Mouse (Mus musculus) cortical plate, adult 2 months (tissue): ENCODE measurements around the gene Zfp382. TPM values are rescaled to one million over a fixed set of nuclear protein-coding genes. Genes with fewer than 3 reads are reported as not detected.
A peak's percentile ranks its signal among the peaks of the same experiment; 100 is the strongest.
"Not testable (repeated sequence)": the region's sequence is repeated elsewhere in the genome, so short reads cannot be mapped to it uniquely, and the experiment has no call there.

Experiments used
- H3K27ac ChIP-seq: fragments of 200-500 bp; 2 replicates; pipeline ENCODE4 v1.5.1; 2012; ENCODE audit warnings: low read length, control low read depth, inconsistent platforms; ENCODE audit not compliant: insufficient read depth
- H3K4me1 ChIP-seq: fragments of 200-500 bp; 2 replicates; pipeline ENCODE4 v1.6.1; 2011; ENCODE audit warnings: low read length; ENCODE audit not compliant: control insufficient read depth, insufficient read depth
- H3K4me3 ChIP-seq: fragments of 200-500 bp; 2 replicates; pipeline ENCODE4 v1.5.1; 2011; ENCODE audit warnings: mild to moderate bottlenecking, low read length, control low read depth; ENCODE audit not compliant: insufficient read depth
- CTCF ChIP-seq: fragments of 200-500 bp; IDR thresholded peaks from 2 replicates; pipeline ENCODE4 v1.5.1; 2011; ENCODE audit warnings: mild to moderate bottlenecking, control low read depth, low read length; ENCODE audit not compliant: insufficient read depth; ENCODE audit errors: extremely low read depth
- POLR2A ChIP-seq: fragments of 200-500 bp; IDR thresholded peaks from 2 replicates; pipeline ENCODE4 v1.6.1; 2011; ENCODE audit warnings: mild to moderate bottlenecking, low read length, control low read depth; ENCODE audit not compliant: insufficient read depth; ENCODE audit errors: extremely low read depth
- polyA plus RNA-seq: library from polyadenylated mRNA; depleted of rRNA; stranded (reverse); fragments of >200 nt; gene quantifications from 2 replicates; pipeline ENCODE4 v1.2.3, GENCODE M21; 2012

Gene Zfp382
- polyA plus RNA-seq, 1 experiment = 10.4 TPM

- Histone ChIP-seq H3K4me1 (peaks cover 14% of the 10 kb centered on the region), H3K4me3 (peak overlapping the region; percentile 90; the same call in 1 of the 2 replicates), H3K27ac (no peak overlapping the region)
- TF ChIP-seq CTCF = no peak
- no peak for TF ChIP-seq POLR2A
Measured at GRCm38 (mm10) chr7:30093918-30094415, 27.8 kb upstream of the Zfp382 start.

- H3K4me1 ChIP-seq = peaks cover 11% of the 10 kb centered on the region
- TF ChIP-seq POLR2A = peak; percentile 89
- TF ChIP-seq CTCF = no peak
- H3K27ac ChIP-seq = peak within 1 kb of the TSS; percentile 48
- H3K4me3 ChIP-seq = peak within 1 kb of the TSS; percentile 90
Measured at GRCm38 (mm10) chr7:30094646-30095429, 26.9 kb upstream of the Zfp382 start, which contains the start of gene Zfp260. TSS of gene Zfp260 (plus strand) at chr7:30094777.

- peaks cover 11% of the 10 kb centered on the region for H3K4me1 ChIP-seq
- H3K4me3 ChIP-seq = peak overlapping the region; percentile 90
- H3K27ac ChIP-seq = no peak overlapping the region
- TF ChIP-seq POLR2A = no peak
- TF ChIP-seq CTCF = no peak
Measured at GRCm38 (mm10) chr7:30095551-30096125, 26.1 kb upstream of the Zfp382 start.

GRCm38 (mm10) chr7:30099297-30099696 lies 22.4 kb upstream of the Zfp382 start:
- Histone ChIP-seq H3K4me1 (peaks cover 10% of the 10 kb centered on the region), H3K4me3 (peak overlapping the region; percentile 23; the same call in 1 of the 2 replicates), H3K27ac (no peak overlapping the region)
- TF ChIP-seq POLR2A (no peak), CTCF (no peak)

- TF ChIP-seq POLR2A (no peak), CTCF (no peak)
- Histone ChIP-seq H3K4me1 (no peaks in the 10 kb centered on the region), H3K4me3 (no peak overlapping the region), H3K27ac (no peak overlapping the region)
Measured at GRCm38 (mm10) chr7:30116076-30116475, 5.7 kb upstream of the Zfp382 start.

- H3K27ac ChIP-seq, H3K4me3 ChIP-seq, H3K4me1 ChIP-seq: not testable (repeated sequence)
Measured at GRCm38 (mm10) chr7:30117935-30118334, 3.8 kb upstream of the Zfp382 start.

GRCm38 (mm10) chr7:30122188-30122530 lies 417 bp downstream of the Zfp382 start:
- TF ChIP-seq CTCF (no peak), POLR2A (no peak)
- Histone ChIP-seq H3K4me3 (peak overlapping the region; percentile 99), H3K4me1 (peaks cover 2% of the 10 kb centered on the region; the same call in 1 of the 2 replicates), H3K27ac (peak overlapping the region; percentile 84)

- TF ChIP-seq POLR2A (no peak), CTCF (no peak)
Measured at GRCm38 (mm10) chr7:30129900-30130299, 8.2 kb downstream of the Zfp382 start.

GRCm38 (mm10) chr7:30132396-30132795 lies 10.7 kb downstream of the Zfp382 start:
- Histone ChIP-seq H3K4me3 (no peak overlapping the region), H3K4me1 (peaks cover 1% of the 10 kb centered on the region; the same call in 1 of the 2 replicates), H3K27ac (no peak overlapping the region)
- no peak for TF ChIP-seq POLR2A
- no peak for TF ChIP-seq CTCF

More at GRCm38 (mm10) chr7:30129900-30130299, 8.2 kb downstream of the Zfp382 start:
- Histone ChIP-seq H3K4me3 (no peak overlapping the region), H3K27ac (no peak overlapping the region), H3K4me1 (peaks cover 2% of the 10 kb centered on the region; the same call in 1 of the 2 replicates)

- TF ChIP-seq POLR2A = no peak
- no peak for TF ChIP-seq CTCF
- peaks cover 1% of the 10 kb centered on the region; the same call in 1 of the 2 replicates for H3K4me1 ChIP-seq
- no peak overlapping the region for H3K27ac ChIP-seq
- H3K4me3 ChIP-seq = no peak overlapping the region
Measured at GRCm38 (mm10) chr7:30136826-30137225, 15.1 kb downstream of the Zfp382 start.
